Mouse (Mus musculus): Measurements from ENCODE around the gene Ercc6. TPM values are rescaled to one million over a fixed set of nuclear protein-coding genes. Genes with fewer than 3 reads are reported as not detected.

The Ercc6 gene
- polyA plus RNA-seq, 1 experiment from 2014 or later = 10.3 TPM

DNA sequence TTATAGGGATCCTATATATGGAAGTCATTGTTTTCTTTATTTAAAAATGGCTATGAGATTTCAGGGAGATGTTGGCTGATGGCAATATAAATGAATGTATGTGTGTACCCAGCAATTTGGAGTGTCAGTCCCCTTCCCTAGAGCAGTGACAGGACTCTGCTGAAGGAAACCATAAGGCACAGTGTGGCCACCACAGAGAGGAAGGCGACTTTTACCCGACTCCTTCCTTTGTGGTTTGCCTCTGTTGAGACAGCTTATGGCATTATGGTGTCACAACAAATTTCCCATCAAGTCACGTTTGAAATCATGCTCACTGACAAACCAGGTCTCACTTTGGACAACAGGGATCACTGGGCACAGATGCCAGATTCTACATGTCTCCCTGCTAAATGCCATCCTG is 110.9 kb downstream of the Ercc6 start:
- Histone ChIP-seq H3K9me3 (replicated peaks) (no peaks in the 10 kb centered on the region), H3K4me3 (no peak overlapping the region), H3K4me1 (replicated peaks) (no peaks in the 10 kb centered on the region; the same call in 1 of the 2 replicates), H3K36me3 (no peaks in the 10 kb centered on the region), H3K27me3 (no peaks in the 10 kb centered on the region), H3K27ac (no peak overlapping the region), H3K9ac (no peak overlapping the region), H3K4me2 (no peak overlapping the region)
- ATAC-seq (replicated peaks; ENCODE audit: insufficient number of reproducible peaks, insufficient read depth, low FRiP score, low read depth) = no peak
- 79% methylated on average over 3 of the region's 3 CpGs for WGBS

- H3K9ac ChIP-seq = no peak overlapping the region
- H3K27me3 ChIP-seq = no peaks in the 10 kb centered on the region
- H3K4me3 ChIP-seq = no peak overlapping the region
- no peak overlapping the region for H3K4me2 ChIP-seq
- H3K36me3 ChIP-seq = no peaks in the 10 kb centered on the region
- ATAC-seq (replicated peaks; ENCODE audit: insufficient number of reproducible peaks, insufficient read depth, low FRiP score, low read depth) = no peak
- H3K27ac ChIP-seq = no peak overlapping the region
- H3K4me1 ChIP-seq (replicated peaks) = no peaks in the 10 kb centered on the region; the same call in 1 of the 2 replicates
- WGBS = 78% methylated on average over 7 of the region's 7 CpGs
- no peaks in the 10 kb centered on the region for H3K9me3 ChIP-seq (replicated peaks)
Observed at GRCm38 (mm10) chr14:32624811-32625210, 111.5 kb downstream of the Ercc6 start.

- no peak overlapping the region for H3K4me3 ChIP-seq
- H3K27ac ChIP-seq = no peak overlapping the region
- H3K4me1 ChIP-seq (replicated peaks) = no peaks in the 10 kb centered on the region; the same call in 1 of the 2 replicates
- no peaks in the 10 kb centered on the region for H3K9me3 ChIP-seq (replicated peaks)
- H3K36me3 ChIP-seq = no peaks in the 10 kb centered on the region
- ATAC-seq (replicated peaks; ENCODE audit: insufficient number of reproducible peaks, insufficient read depth, low FRiP score, low read depth) = no peak
- no peaks in the 10 kb centered on the region for H3K27me3 ChIP-seq
- H3K4me2 ChIP-seq = no peak overlapping the region
- H3K9ac ChIP-seq = no peak overlapping the region
- WGBS = 30% methylated on average over 2 of the region's 2 CpGs
Observed at GRCm38 (mm10) chr14:32627271-32627670, 114.0 kb downstream of the Ercc6 start.

- Histone ChIP-seq H3K27me3 (no peaks in the 10 kb centered on the region), H3K36me3 (no peaks in the 10 kb centered on the region), H3K9me3 (replicated peaks) (no peaks in the 10 kb centered on the region), H3K4me3 (peak overlapping the region; percentile 24), H3K27ac (no peak overlapping the region), H3K9ac (no peak overlapping the region), H3K4me2 (peak overlapping the region; percentile 49), H3K4me1 (replicated peaks) (no peaks in the 10 kb centered on the region; the same call in 1 of the 2 replicates)
- 23% methylated on average over 10 of the region's 10 CpGs for WGBS
- peak; percentile 39; the same call in 1 of the 2 replicates for ATAC-seq (replicated peaks; ENCODE audit: insufficient number of reproducible peaks, insufficient read depth, low FRiP score, low read depth)
Observed at GRCm38 (mm10) chr14:32628584-32628983, 115.3 kb downstream of the Ercc6 start.

Other genes starting within 250 kb of the Ercc6 start
- 10.9 and 12.2 TPM in 2 replicates for gene Ogdhl, start 191.5 kb upstream of the Ercc6 start, polyA plus RNA-seq (2015; fragmentation: Nextera tagmentation; extraction: Ambion mirVana)
- gene 1700024G13Rik, start 125.1 kb upstream of the Ercc6 start, polyA plus RNA-seq (2015; fragmentation: Nextera tagmentation; extraction: Ambion mirVana) = not detected in 2 replicates
- gene Slc18a3, start 48.7 kb upstream of the Ercc6 start, polyA plus RNA-seq (2015; fragmentation: Nextera tagmentation; extraction: Ambion mirVana) = 0.13 and 0.90 TPM in 2 replicates
- gene Chat, start 47.5 kb upstream of the Ercc6 start, polyA plus RNA-seq (2015; fragmentation: Nextera tagmentation; extraction: Ambion mirVana) = 0.34 TPM in 1 of 2 replicates, not detected in the other
- 0.24 and 0.43 TPM in 2 replicates for gene Prrxl1, start 85.9 kb downstream of the Ercc6 start, polyA plus RNA-seq (2015; fragmentation: Nextera tagmentation; extraction: Ambion mirVana)
- gene 3425401B19Rik, start 171.8 kb downstream of the Ercc6 start, polyA plus RNA-seq (2015; fragmentation: Nextera tagmentation; extraction: Ambion mirVana) = 11.1 and 11.3 TPM in 2 replicates

Data from heart, embryonic 15.5 days (tissue).